Mouse (Mus musculus) activated CD4-positive, CD25-positive, alpha-beta regulatory T cell, adult 4 months (primary cell): ENCODE data around the gene Chrm4. TPM values are rescaled to one million over a fixed set of nuclear protein-coding genes. Genes with fewer than 3 reads are reported as not detected.

Experiments used
- ATAC-seq: one replicate; pipeline ENCODE4 v1.8.0; 2017
- polyA plus RNA-seq, 2 experiments: library from polyadenylated mRNA; unstranded; fragments of 100-300 nt; shearing (Covaris generic); gene quantifications; one replicate each; pipeline ENCODE4 v1.2.1; 2017

Gene Chrm4
- polyA plus RNA-seq, 2 experiments from 2014 or later, result 0.54 to 1.2 TPM

- ATAC-seq, result no peak
Measured at GRCm38 (mm10) chr2:91964610-91965204, 37.7 kb downstream of the Chrm4 start.

- no peak for ATAC-seq
Measured at GRCm38 (mm10) chr2:91965417-91965816, 38.4 kb downstream of the Chrm4 start.

GRCm38 (mm10) chr2:91966367-91966766 is 39.3 kb downstream of the Chrm4 start:
- no peak for ATAC-seq

- no peak for ATAC-seq
Measured at GRCm38 (mm10) chr2:91967962-91968361, 40.9 kb downstream of the Chrm4 start.

- ATAC-seq, result no peak
Measured at GRCm38 (mm10) chr2:91971231-91972097, 44.4 kb downstream of the Chrm4 start.

GRCm38 (mm10) chr2:91972121-91972566 is 45.1 kb downstream of the Chrm4 start:
- ATAC-seq, result peak; percentile 42

GRCm38 (mm10) chr2:91973416-91974135 is 46.5 kb downstream of the Chrm4 start:
- no peak for ATAC-seq

- peak; percentile 73 for ATAC-seq
Measured at GRCm38 (mm10) chr2:91975581-91976541, 48.8 kb downstream of the Chrm4 start, which contains the start of gene Dgkz. Gene Dgkz, minus strand, starts transcription at chr2:91975864.

- peak; percentile 42 for ATAC-seq
Measured at GRCm38 (mm10) chr2:91977960-91978359, 50.9 kb downstream of the Chrm4 start.

Other genes starting within 250 kb of the Chrm4 start
- 10 to 100 TPM; 24.4 to 31.2 TPM for gene Atg13, start 216.7 kb upstream of the Chrm4 start, polyA plus RNA-seq
- 10 to 100 TPM; 13.3 to 13.6 TPM for gene Harbi1, start 216.4 kb upstream of the Chrm4 start, polyA plus RNA-seq
- 10 to 100 TPM; 22.4 to 29.1 TPM for gene Ambra1, start 197.1 kb upstream of the Chrm4 start, polyA plus RNA-seq
- gene Mdk, start 5.0 kb downstream of the Chrm4 start, polyA plus RNA-seq, result 1 to 10 TPM; 1.2 to 2.0 TPM
- gene Gm9821, start 18.5 kb downstream of the Chrm4 start, polyA plus RNA-seq, result 1 to 10 TPM; 1.6 to 2.4 TPM
- gene Dgkz, start 48.6 kb downstream of the Chrm4 start, polyA plus RNA-seq, result 100 to 1,000 TPM in 1 of 2 experiments, 10 to 100 TPM in 1; 98.3 to 132 TPM
- gene Creb3l1, start 97.3 kb downstream of the Chrm4 start, polyA plus RNA-seq, result 1 to 10 TPM in 1 of 2 experiments, under 1 TPM in 1; 0.59 to 1.1 TPM
- gene Phf21a, start 165.9 kb downstream of the Chrm4 start, polyA plus RNA-seq, result 10 to 100 TPM; 48.6 to 56.9 TPM